ENCODE assay signal across 17 mouse cellular contexts in genomic region chr3:102095412-102095811, GRCm38 (mm10). TPM values are rescaled to one million over a fixed set of nuclear protein-coding genes. Genes with fewer than 3 reads are reported as not detected.
A peak's percentile ranks its signal among the peaks of the same experiment; 100 is the strongest.
DNase-seq lines count a peak whose midpoint lies in the region; ATAC-seq and TF ChIP-seq lines count a peak whose summit lies in the region.
"Had no signal": no experiment of that assay in that cellular context is flagged by ENCODE, and none has a peak within 500 bp of the region (broad histone marks: within the 10 kb centered on the region; RNA-seq: fewer than 3 reads in every experiment).

No protein-coding gene starts in this region.

- no peak for ATAC-seq in heart, embryonic 12.5 days (ENCODE audit: insufficient number of reproducible peaks, low FRiP score)
- ATAC-seq in midbrain, postnatal 0 days (ENCODE audit: low FRiP score) = no peak
- no peak for ATAC-seq in midbrain, embryonic 13.5 days
- no peak for ATAC-seq in heart, embryonic 15.5 days (replicated peaks; ENCODE audit: insufficient number of reproducible peaks, insufficient read depth, low FRiP score, low read depth)
- ATAC-seq in hindbrain, embryonic 14.5 days (ENCODE audit: low FRiP score) = no peak

- no peaks in the 10 kb centered on the region for H3K9me3 ChIP-seq in heart, embryonic 12.5 days (replicated peaks)
- no peaks in the 10 kb centered on the region for H3K9me3 ChIP-seq in midbrain, postnatal 0 days (ENCODE audit: low read length)
- no peaks in the 10 kb centered on the region for H3K9me3 ChIP-seq in midbrain, embryonic 13.5 days
- no peaks in the 10 kb centered on the region for H3K9me3 ChIP-seq in heart, embryonic 15.5 days (replicated peaks)
- no peaks in the 10 kb centered on the region for H3K9me3 ChIP-seq in hindbrain, embryonic 14.5 days (ENCODE audit: control insufficient read depth, low read length)
- H3K9me3 ChIP-seq: forebrain, embryonic 10.5 days; hindbrain, embryonic 12.5 days; midbrain, embryonic 12.5 days had no signal

- H3K36me3 ChIP-seq in heart, embryonic 12.5 days = peaks cover 5% of the 10 kb centered on the region; the same call in 1 of the 2 replicates
- no peaks in the 10 kb centered on the region for H3K36me3 ChIP-seq in midbrain, postnatal 0 days (ENCODE audit: insufficient read depth, low read length)
- no peaks in the 10 kb centered on the region for H3K36me3 ChIP-seq in midbrain, embryonic 13.5 days
- peaks cover 6% of the 10 kb centered on the region; the same call in 1 of the 2 replicates for H3K36me3 ChIP-seq in heart, embryonic 15.5 days
- no peaks in the 10 kb centered on the region for H3K36me3 ChIP-seq in hindbrain, embryonic 14.5 days (replicated peaks; ENCODE audit: control insufficient read depth, insufficient read depth)
- H3K36me3 ChIP-seq: forebrain, embryonic 10.5 days; hindbrain, embryonic 12.5 days; midbrain, embryonic 12.5 days had no signal

- no peak overlapping the region for H3K4me3 ChIP-seq in heart, embryonic 12.5 days
- no peak overlapping the region for H3K4me3 ChIP-seq in midbrain, postnatal 0 days (ENCODE audit: low read depth, low read length)
- H3K4me3 ChIP-seq in midbrain, embryonic 13.5 days (replicated peaks) = no peak overlapping the region
- H3K4me3 ChIP-seq in heart, embryonic 15.5 days = no peak overlapping the region
- no peak overlapping the region for H3K4me3 ChIP-seq in hindbrain, embryonic 14.5 days (replicated peaks; ENCODE audit: low read length)
- H3K4me3 ChIP-seq: forebrain, embryonic 10.5 days; hindbrain, embryonic 12.5 days; midbrain, embryonic 12.5 days had no signal

- DNase-seq in heart, adult 18-20 months = peak; percentile 51 to 73
- peak; percentile 22 for DNase-seq in midbrain, postnatal 0 days (ENCODE audit: low spot score)
- no peak for DNase-seq in hindbrain, embryonic 14.5 days (ENCODE audit: low spot score)
- no peak for DNase-seq in thymus, postnatal 0 days (ENCODE audit: low spot score)
- DNase-seq: adrenal gland, postnatal 14 days; B cell, adult 2 months; cerebellum, postnatal 25 days; kidney, postnatal 4 days; right cerebral cortex, postnatal 25 days; thymus, postnatal 4 days had no signal

- H3K9ac ChIP-seq in heart, embryonic 12.5 days = no peak overlapping the region
- H3K9ac ChIP-seq in midbrain, postnatal 0 days (replicated peaks; ENCODE audit: low read length, poor library complexity, severe bottlenecking) = no peak overlapping the region
- H3K9ac ChIP-seq in midbrain, embryonic 13.5 days (replicated peaks) = no peak overlapping the region
- H3K9ac ChIP-seq in heart, embryonic 15.5 days = no peak overlapping the region
- no peak overlapping the region for H3K9ac ChIP-seq in hindbrain, embryonic 14.5 days
- H3K9ac ChIP-seq: hindbrain, embryonic 12.5 days; midbrain, embryonic 12.5 days had no signal

- H3K27me3 ChIP-seq in heart, embryonic 12.5 days (replicated peaks) = no peaks in the 10 kb centered on the region
- no peaks in the 10 kb centered on the region for H3K27me3 ChIP-seq in midbrain, postnatal 0 days (ENCODE audit: insufficient read depth, low read length)
- H3K27me3 ChIP-seq in midbrain, embryonic 13.5 days = no peaks in the 10 kb centered on the region
- no peaks in the 10 kb centered on the region for H3K27me3 ChIP-seq in heart, embryonic 15.5 days
- no peaks in the 10 kb centered on the region for H3K27me3 ChIP-seq in hindbrain, embryonic 14.5 days (ENCODE audit: control insufficient read depth, insufficient read depth, low read length)
- H3K27me3 ChIP-seq: hindbrain, embryonic 12.5 days; midbrain, embryonic 12.5 days had no signal

- TF ChIP-seq CTCF in midbrain, postnatal 0 days (IDR thresholded peaks at IDR 0.05) = no peak

- H3K27ac ChIP-seq in heart, embryonic 12.5 days (ENCODE audit: poor library complexity, severe bottlenecking) = no peak overlapping the region
- no peak overlapping the region for H3K27ac ChIP-seq in midbrain, postnatal 0 days (ENCODE audit: low read depth, low read length)
- H3K27ac ChIP-seq in midbrain, embryonic 13.5 days = no peak overlapping the region
- H3K27ac ChIP-seq in heart, embryonic 15.5 days = peak overlapping the region; percentile 45; the same call in 1 of the 2 replicates
- no peak overlapping the region for H3K27ac ChIP-seq in hindbrain, embryonic 14.5 days
- H3K27ac ChIP-seq: forebrain, embryonic 10.5 days; hindbrain, embryonic 12.5 days; midbrain, embryonic 12.5 days had no signal

- WGBS in heart, embryonic 12.5 days = 79% methylated on average over 5 of the region's 5 CpGs
- 91% methylated on average over 5 of the region's 5 CpGs for WGBS in midbrain, postnatal 0 days
- 80% methylated on average over 5 of the region's 5 CpGs for WGBS in midbrain, embryonic 13.5 days
- WGBS in heart, embryonic 15.5 days = 50% methylated on average over 5 of the region's 5 CpGs
- 79% methylated on average over 5 of the region's 5 CpGs for WGBS in hindbrain, embryonic 14.5 days

- peaks cover 21% of the 10 kb centered on the region for H3K4me1 ChIP-seq in heart, embryonic 12.5 days (replicated peaks)
- no peaks in the 10 kb centered on the region for H3K4me1 ChIP-seq in midbrain, postnatal 0 days (ENCODE audit: insufficient read depth, low read length)
- H3K4me1 ChIP-seq in midbrain, embryonic 13.5 days (replicated peaks) = no peaks in the 10 kb centered on the region
- H3K4me1 ChIP-seq in heart, embryonic 15.5 days (replicated peaks) = peaks cover 41% of the 10 kb centered on the region
- H3K4me1 ChIP-seq in hindbrain, embryonic 14.5 days (replicated peaks; ENCODE audit: control insufficient read depth, insufficient read depth, low read length) = no peaks in the 10 kb centered on the region
- H3K4me1 ChIP-seq: forebrain, embryonic 10.5 days; hindbrain, embryonic 12.5 days; midbrain, embryonic 12.5 days had no signal

- no peak overlapping the region for H3K4me2 ChIP-seq in heart, embryonic 12.5 days
- no peak overlapping the region for H3K4me2 ChIP-seq in midbrain, postnatal 0 days (ENCODE audit: low read depth, low read length, poor library complexity, severe bottlenecking)
- H3K4me2 ChIP-seq in midbrain, embryonic 13.5 days (replicated peaks) = no peak overlapping the region
- no peak overlapping the region for H3K4me2 ChIP-seq in heart, embryonic 15.5 days
- no peak overlapping the region for H3K4me2 ChIP-seq in hindbrain, embryonic 14.5 days (replicated peaks)
- H3K4me2 ChIP-seq: hindbrain, embryonic 12.5 days; midbrain, embryonic 12.5 days had no signal

RNA-seq across cellular contexts. Expression of gene Casq2, which starts 9.2 kb away (rescaled TPM):
- total RNA-seq in heart, adult 18-20 months (2021) = 100 to 1,000 TPM; 895 to 982 TPM
- polyA plus RNA-seq in heart, embryonic 12.5 days (2016; fragmentation: Nextera tagmentation; extraction: Ambion mirVana) = 105 and 108 TPM in 2 replicates
- total RNA-seq in midbrain, postnatal 0 days (2014; rRNA removed) = 0.93 and 4.5 TPM in 2 replicates
- polyA plus RNA-seq in midbrain, postnatal 0 days (2015; fragmentation: Nextera tagmentation; extraction: Ambion mirVana) = 0.61 and 0.84 TPM in 2 replicates
- polyA plus RNA-seq in midbrain, embryonic 13.5 days (2015; fragmentation: Nextera tagmentation; extraction: Ambion mirVana) = 0.19 and 0.31 TPM in 2 replicates
- polyA plus RNA-seq in heart, embryonic 15.5 days (2015; fragmentation: Nextera tagmentation; extraction: Ambion mirVana) = 489 and 565 TPM in 2 replicates
- polyA plus RNA-seq in hindbrain, embryonic 14.5 days (2014; fragmentation: Nextera tagmentation; extraction: Ambion mirVana) = 0.16 and 0.32 TPM in 2 replicates
- 0.99 and 1.0 TPM in 2 replicates for polyA plus RNA-seq in thymus, postnatal 0 days (2015; fragmentation: Nextera tagmentation; extraction: Ambion mirVana)
- polyA plus RNA-seq: forebrain, embryonic 10.5 days; liver, adult 2 months had no signal

Comparison
In these comparisons a context has a peak if more than half of its experiments do, and no peak if none do; other contexts are left out.
1. DNase-seq: peak in heart, adult 18-20 months (2 of 2) and midbrain, postnatal 0 days (single experiment); none in hindbrain, embryonic 14.5 days (single experiment) and thymus, postnatal 0 days (single experiment).
2. RNA of gene Casq2, which starts 9.2 kb away (polyA plus RNA-seq): 489 to 565 TPM in heart, embryonic 15.5 days and 105 to 108 TPM in heart, embryonic 12.5 days; 0.99 to 1.0 TPM in thymus, postnatal 0 days, 0.61 to 0.84 TPM in midbrain, postnatal 0 days, 0.16 to 0.32 TPM in hindbrain, embryonic 14.5 days and 0.19 to 0.31 TPM in midbrain, embryonic 13.5 days; every median in the first group is over 10 times any median in the second.